Mouse (Mus musculus) kidney, adult 2 months (tissue): ENCODE results near the gene Slc4a1ap.

ENCODE experiments used
- CTCF ChIP-seq: fragments of 200-500 bp; conservative IDR thresholded peaks from 2 replicates; pipeline ENCODE4 v1.5.1; 2011; ENCODE audit warnings: low read depth, mild to moderate bottlenecking, control low read depth, low read length, moderate library complexity, mixed read lengths; ENCODE audit not compliant: insufficient read depth, insufficient read length
- POLR2A ChIP-seq: fragments of 200-500 bp; IDR thresholded peaks from one replicate; pipeline ENCODE4 v1.6.1; 2011; ENCODE audit warnings: low read depth, low read length, control low read depth

DNA sequence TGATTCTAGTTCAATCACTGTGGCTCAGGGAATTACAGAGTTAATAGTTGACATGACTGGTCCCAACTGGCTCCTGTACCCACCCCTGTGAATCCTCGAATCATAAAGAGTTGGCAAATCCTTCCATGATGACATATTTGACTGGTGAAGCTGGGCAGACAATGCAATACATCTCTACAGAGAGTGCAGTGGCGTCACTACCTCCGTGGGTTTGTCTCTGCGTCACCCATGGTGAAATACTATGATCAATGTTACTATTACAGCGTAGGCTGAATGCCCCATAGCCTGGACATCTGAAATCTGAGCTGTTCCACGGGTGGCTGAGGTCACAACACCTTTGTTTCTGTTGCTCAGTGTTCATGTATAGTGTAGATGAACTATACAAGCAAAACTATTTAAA lies 54.5 kb downstream of the Slc4a1ap start:
- TF ChIP-seq CTCF = no peak
- no peak for TF ChIP-seq POLR2A
